Mouse (Mus musculus) testis, adult 2 months (tissue): ENCODE measurements around the gene Rab14.

ENCODE experiments used
- CTCF ChIP-seq: fragments of 200-500 bp; IDR thresholded peaks from 2 replicates; pipeline ENCODE4 v1.5.1; 2012; ENCODE audit warnings: low read depth, mild to moderate bottlenecking, inconsistent platforms, low read length, moderate library complexity; ENCODE audit not compliant: control insufficient read depth, insufficient read depth, insufficient replicate concordance
- POLR2A ChIP-seq: fragments of 200-500 bp; IDR thresholded peaks from 2 replicates; pipeline ENCODE4 v1.6.1; 2012; ENCODE audit warnings: low read depth, mild to moderate bottlenecking, inconsistent platforms, low read length, moderate library complexity; ENCODE audit not compliant: control insufficient read depth

GRCm38 (mm10) chr2:35161846-35162488 lies 39.0 kb downstream of the Rab14 start:
- TF ChIP-seq CTCF (no peak), POLR2A (no peak)
